Mouse (Mus musculus) erythroblast, embryonic 14.5 days (primary cell): Measurements from ENCODE around the gene Ehhadh. TPM values are rescaled to one million over a fixed set of nuclear protein-coding genes. Genes with fewer than 3 reads are reported as not detected.
"Not testable (repeated sequence)": the region's sequence is repeated elsewhere in the genome, so short reads cannot be mapped to it uniquely, and the experiment has no call there.

Experiments
- H3K27me3 ChIP-seq: 2 replicates; pipeline ENCODE4 v1.6.1; 2012; ENCODE audit warnings: inconsistent platforms; ENCODE audit not compliant: control insufficient read depth
- H3K36me3 ChIP-seq: 2 replicates; pipeline ENCODE4 v1.6.1; 2012; ENCODE audit warnings: mild to moderate bottlenecking, inconsistent platforms; ENCODE audit not compliant: control insufficient read depth
- H3K4me1 ChIP-seq: 2 replicates; pipeline ENCODE4 v1.6.1; 2012; ENCODE audit warnings: inconsistent platforms; ENCODE audit not compliant: control insufficient read depth
- H3K4me3 ChIP-seq: replicated peaks from 2 replicates; pipeline ENCODE3; 2012; ENCODE audit warnings: moderate library complexity, mild to moderate bottlenecking, inconsistent platforms
- H3K9me3 ChIP-seq: 2 replicates; pipeline ENCODE4 v1.6.1; 2012; ENCODE audit warnings: low read length, inconsistent platforms, mixed read lengths; ENCODE audit not compliant: control insufficient read depth
- GATA1 ChIP-seq: IDR thresholded peaks from 2 replicates; pipeline ENCODE4 v1.6.1; 2012; ENCODE audit warnings: low read length, inconsistent platforms, mixed read lengths
- TAL1 ChIP-seq: IDR thresholded peaks from 3 replicates; pipeline ENCODE4 v1.6.1; 2012; ENCODE audit warnings: low read length, inconsistent platforms, mixed read lengths
- polyA plus RNA-seq: library from polyadenylated mRNA; stranded (reverse); fragments of >175 nt; gene quantifications from 2 replicates; pipeline ENCODE4 v1.2.3, GENCODE M21; 2012

Gene Ehhadh
- polyA plus RNA-seq, 1 experiment, result 0.05 TPM

GRCm38 (mm10) chr16:21806892-21807291, 19.3 kb upstream of the Ehhadh start:
- Histone ChIP-seq H3K36me3 (peaks cover 81% of the 10 kb centered on the region), H3K27me3 (no peaks in the 10 kb centered on the region), H3K4me3 (no peak overlapping the region), H3K4me1 (peaks cover 2% of the 10 kb centered on the region), H3K9me3 (no peaks in the 10 kb centered on the region)
- TF ChIP-seq TAL1 (no peak), GATA1 (no peak)

GRCm38 (mm10) chr16:21804258-21804657, 16.7 kb upstream of the Ehhadh start:
- H3K4me1 ChIP-seq, result no peaks in the 10 kb centered on the region
- TF ChIP-seq TAL1 (no peak), GATA1 (no peak)
- peaks cover 85% of the 10 kb centered on the region for H3K36me3 ChIP-seq
- no peaks in the 10 kb centered on the region for H3K9me3 ChIP-seq
- H3K27me3 ChIP-seq, result no peaks in the 10 kb centered on the region
- no peak overlapping the region for H3K4me3 ChIP-seq

- H3K4me1 ChIP-seq, result peaks cover 52% of the 10 kb centered on the region
- TF ChIP-seq GATA1, result no peak; the same call in 1 of the 2 replicates
- peaks cover 34% of the 10 kb centered on the region for H3K36me3 ChIP-seq
- H3K4me3 ChIP-seq, result peak overlapping the region; percentile 90
- H3K27me3 ChIP-seq, result no peaks in the 10 kb centered on the region
- H3K9me3 ChIP-seq, result no peaks in the 10 kb centered on the region
These were observed 7.5 kb upstream of the Ehhadh start for GRCm38 (mm10) chr16:21795071-21795470.

GRCm38 (mm10) chr16:21794697-21795045, 7.1 kb upstream of the Ehhadh start:
- Histone ChIP-seq H3K4me3 (peak overlapping the region; percentile 90), H3K36me3 (peaks cover 31% of the 10 kb centered on the region), H3K9me3 (no peaks in the 10 kb centered on the region), H3K4me1 (peaks cover 54% of the 10 kb centered on the region), H3K27me3 (no peaks in the 10 kb centered on the region)
- TF ChIP-seq GATA1, result no peak
- no peak for TF ChIP-seq TAL1

- H3K4me3 ChIP-seq, result peak within 1 kb of the TSS; percentile 90
- H3K9me3 ChIP-seq, result no peaks in the 10 kb centered on the region
- H3K36me3 ChIP-seq, result peaks cover 26% of the 10 kb centered on the region
- TF ChIP-seq TAL1, result no peak
- no peak for TF ChIP-seq GATA1
- H3K4me1 ChIP-seq, result peaks cover 58% of the 10 kb centered on the region
- H3K27me3 ChIP-seq, result no peaks in the 10 kb centered on the region
These were observed 6.5 kb upstream of the Ehhadh start, which contains the start of gene Map3k13 for GRCm38 (mm10) chr16:21793875-21794696. Map3k13 (plus strand) TSS chr16:21794346.

GRCm38 (mm10) chr16:21793080-21793810, 5.6 kb upstream of the Ehhadh start:
- Histone ChIP-seq H3K36me3 (peaks cover 19% of the 10 kb centered on the region), H3K4me3 (peak overlapping the region; percentile 90), H3K4me1 (peaks cover 67% of the 10 kb centered on the region)
- H3K9me3 ChIP-seq, H3K27me3 ChIP-seq: not testable (repeated sequence)

- peaks cover 4% of the 10 kb centered on the region for H3K36me3 ChIP-seq
- H3K4me1 ChIP-seq, result peaks cover 76% of the 10 kb centered on the region
These were observed 4.2 kb upstream of the Ehhadh start for GRCm38 (mm10) chr16:21791779-21792178.

GRCm38 (mm10) chr16:21790469-21790868, 2.9 kb upstream of the Ehhadh start:
- peaks cover 74% of the 10 kb centered on the region for H3K4me1 ChIP-seq
- no peaks in the 10 kb centered on the region for H3K9me3 ChIP-seq
- H3K27me3 ChIP-seq, result no peaks in the 10 kb centered on the region
- no peak for TF ChIP-seq TAL1
- H3K36me3 ChIP-seq, result no peaks in the 10 kb centered on the region
- no peak overlapping the region for H3K4me3 ChIP-seq

More at GRCm38 (mm10) chr16:21791779-21792178, 4.2 kb upstream of the Ehhadh start:
- no peaks in the 10 kb centered on the region for H3K9me3 ChIP-seq
- no peaks in the 10 kb centered on the region for H3K27me3 ChIP-seq
- TF ChIP-seq TAL1, result peak; percentile 70
- TF ChIP-seq GATA1, result peak; percentile 69
- H3K4me3 ChIP-seq, result peak overlapping the region; percentile 15

GRCm38 (mm10) chr16:21789180-21789579, 1.6 kb upstream of the Ehhadh start:
- Histone ChIP-seq H3K36me3 (peaks cover 4% of the 10 kb centered on the region), H3K27me3 (no peaks in the 10 kb centered on the region), H3K9me3 (no peaks in the 10 kb centered on the region), H3K4me3 (no peak overlapping the region), H3K4me1 (peaks cover 74% of the 10 kb centered on the region)
- no peak for TF ChIP-seq TAL1
- TF ChIP-seq GATA1, result no peak
